Mouse (Mus musculus): ENCODE data around the gene Luzp1. TPM values are rescaled to one million over a fixed set of nuclear protein-coding genes. Genes with fewer than 3 reads are reported as not detected.

Luzp1 gene
- polyA plus RNA-seq, 1 experiment from 2014 or later = 62.1 TPM

GRCm38 (mm10) chr4:136560270-136560991 lies 90.9 kb downstream of the Luzp1 start:
- Histone ChIP-seq H3K27ac (replicated peaks) (no peak overlapping the region), H3K9me3 (no peaks in the 10 kb centered on the region), H3K4me2 (replicated peaks) (no peak overlapping the region), H3K4me3 (no peak overlapping the region), H3K36me3 (peaks cover 69% of the 10 kb centered on the region), H3K4me1 (peaks cover 4% of the 10 kb centered on the region; the same call in 1 of the 2 replicates), H3K9ac (replicated peaks) (no peak overlapping the region), H3K27me3 (no peaks in the 10 kb centered on the region)
- ATAC-seq (replicated peaks) = no peak
- WGBS = 90% methylated on average over 8 of the region's 8 CpGs

GRCm38 (mm10) chr4:136562755-136563154 lies 93.2 kb downstream of the Luzp1 start:
- Histone ChIP-seq H3K27ac (replicated peaks) (no peak overlapping the region), H3K4me1 (peaks cover 4% of the 10 kb centered on the region; the same call in 1 of the 2 replicates), H3K4me2 (replicated peaks) (no peak overlapping the region), H3K4me3 (no peak overlapping the region), H3K27me3 (no peaks in the 10 kb centered on the region), H3K36me3 (peaks cover 58% of the 10 kb centered on the region), H3K9ac (replicated peaks) (no peak overlapping the region), H3K9me3 (no peaks in the 10 kb centered on the region)
- 73% methylated on average over 6 of the region's 6 CpGs for WGBS
- ATAC-seq (replicated peaks) = no peak

GRCm38 (mm10) chr4:136568629-136569028 lies 99.1 kb downstream of the Luzp1 start:
- H3K4me2 ChIP-seq (replicated peaks) = no peak overlapping the region
- no peak overlapping the region for H3K27ac ChIP-seq (replicated peaks)
- no peak overlapping the region for H3K9ac ChIP-seq (replicated peaks)
- H3K9me3 ChIP-seq = no peaks in the 10 kb centered on the region
- 68% methylated on average over 3 of the region's 3 CpGs for WGBS
- H3K4me3 ChIP-seq = no peak overlapping the region
- no peak for ATAC-seq (replicated peaks)
- no peaks in the 10 kb centered on the region for H3K27me3 ChIP-seq
- peaks cover 67% of the 10 kb centered on the region for H3K36me3 ChIP-seq
- 0 out of 2 replicates have a peak, but pooled peaks cover 3% of the 10 kb centered on the region for H3K4me1 ChIP-seq

GRCm38 (mm10) chr4:136569998-136570397 lies 100.4 kb downstream of the Luzp1 start:
- ATAC-seq (replicated peaks) = no peak
- Histone ChIP-seq H3K4me1 (0 out of 2 replicates have a peak, but pooled peaks cover 3% of the 10 kb centered on the region), H3K9me3 (no peaks in the 10 kb centered on the region), H3K27me3 (no peaks in the 10 kb centered on the region), H3K9ac (replicated peaks) (no peak overlapping the region), H3K36me3 (peaks cover 59% of the 10 kb centered on the region), H3K4me3 (no peak overlapping the region), H3K27ac (replicated peaks) (no peak overlapping the region), H3K4me2 (replicated peaks) (no peak overlapping the region)

GRCm38 (mm10) chr4:136581885-136582284 lies 112.3 kb downstream of the Luzp1 start:
- Histone ChIP-seq H3K4me1 (peaks cover 16% of the 10 kb centered on the region), H3K9ac (replicated peaks) (no peak overlapping the region), H3K27ac (replicated peaks) (no peak overlapping the region), H3K36me3 (peaks cover 3% of the 10 kb centered on the region; the same call in 1 of the 2 replicates), H3K4me3 (no peak overlapping the region), H3K4me2 (replicated peaks) (no peak overlapping the region), H3K27me3 (no peaks in the 10 kb centered on the region), H3K9me3 (no peaks in the 10 kb centered on the region)
- WGBS = 97% methylated on average over 3 of the region's 3 CpGs
- no peak for ATAC-seq (replicated peaks)

GRCm38 (mm10) chr4:136587221-136587827 lies 117.8 kb downstream of the Luzp1 start:
- Histone ChIP-seq H3K4me3 (no peak overlapping the region), H3K9me3 (no peaks in the 10 kb centered on the region), H3K27ac (replicated peaks) (no peak overlapping the region), H3K4me1 (peaks cover 33% of the 10 kb centered on the region), H3K27me3 (no peaks in the 10 kb centered on the region), H3K9ac (replicated peaks) (no peak overlapping the region), H3K4me2 (replicated peaks) (no peak overlapping the region), H3K36me3 (peaks cover 10% of the 10 kb centered on the region; the same call in 1 of the 2 replicates)
- WGBS = 85% methylated on average over 4 of the region's 4 CpGs
- ATAC-seq (replicated peaks) = no peak

- Histone ChIP-seq H3K27me3 (no peaks in the 10 kb centered on the region), H3K4me1 (peaks cover 31% of the 10 kb centered on the region), H3K9ac (replicated peaks) (no peak overlapping the region), H3K4me2 (replicated peaks) (no peak overlapping the region), H3K36me3 (peaks cover 13% of the 10 kb centered on the region; the same call in 1 of the 2 replicates), H3K27ac (replicated peaks) (no peak overlapping the region), H3K4me3 (no peak overlapping the region), H3K9me3 (no peaks in the 10 kb centered on the region)
- no peak for ATAC-seq (replicated peaks)
- WGBS = 95% methylated on average over 4 of the region's 4 CpGs
Observed at GRCm38 (mm10) chr4:136588003-136588402, 118.4 kb downstream of the Luzp1 start.

- Histone ChIP-seq H3K9me3 (no peaks in the 10 kb centered on the region), H3K27ac (replicated peaks) (no peak overlapping the region), H3K36me3 (peaks cover 13% of the 10 kb centered on the region; the same call in 1 of the 2 replicates), H3K4me2 (replicated peaks) (no peak overlapping the region), H3K27me3 (no peaks in the 10 kb centered on the region), H3K9ac (replicated peaks) (no peak overlapping the region), H3K4me3 (no peak overlapping the region), H3K4me1 (peaks cover 42% of the 10 kb centered on the region)
- 74% methylated on average over 4 of the region's 4 CpGs for WGBS
- ATAC-seq (replicated peaks) = no peak
Observed at GRCm38 (mm10) chr4:136592111-136592510, 122.5 kb downstream of the Luzp1 start.

GRCm38 (mm10) chr4:136594006-136594405 lies 124.4 kb downstream of the Luzp1 start:
- Histone ChIP-seq H3K9me3 (no peaks in the 10 kb centered on the region), H3K27ac (replicated peaks) (no peak overlapping the region), H3K27me3 (no peaks in the 10 kb centered on the region), H3K36me3 (peaks cover 13% of the 10 kb centered on the region; the same call in 1 of the 2 replicates), H3K4me2 (replicated peaks) (no peak overlapping the region), H3K4me1 (peaks cover 45% of the 10 kb centered on the region), H3K4me3 (no peak overlapping the region), H3K9ac (replicated peaks) (no peak overlapping the region)
- no peak for ATAC-seq (replicated peaks)
- 86% methylated on average over 2 of the region's 2 CpGs for WGBS

- Histone ChIP-seq H3K27me3 (no peaks in the 10 kb centered on the region), H3K27ac (replicated peaks) (no peak overlapping the region), H3K9ac (replicated peaks) (no peak overlapping the region), H3K9me3 (no peaks in the 10 kb centered on the region), H3K36me3 (peaks cover 13% of the 10 kb centered on the region; the same call in 1 of the 2 replicates), H3K4me2 (replicated peaks) (no peak overlapping the region), H3K4me3 (no peak overlapping the region), H3K4me1 (peaks cover 51% of the 10 kb centered on the region)
- ATAC-seq (replicated peaks) = no peak
- WGBS = 87% methylated on average over 6 of the region's 6 CpGs
Observed at GRCm38 (mm10) chr4:136595221-136595620, 125.7 kb downstream of the Luzp1 start.

GRCm38 (mm10) chr4:136598268-136598876 lies 128.8 kb downstream of the Luzp1 start:
- no peaks in the 10 kb centered on the region for H3K9me3 ChIP-seq
- H3K4me1 ChIP-seq = peaks cover 56% of the 10 kb centered on the region
- no peak overlapping the region for H3K9ac ChIP-seq (replicated peaks)
- no peak for ATAC-seq (replicated peaks)
- H3K4me3 ChIP-seq = no peak overlapping the region
- no peak overlapping the region for H3K4me2 ChIP-seq (replicated peaks)
- no peaks in the 10 kb centered on the region for H3K36me3 ChIP-seq
- H3K27me3 ChIP-seq = no peaks in the 10 kb centered on the region
- no peak overlapping the region for H3K27ac ChIP-seq (replicated peaks)
- WGBS = 89% methylated on average over 7 of the region's 7 CpGs

- Histone ChIP-seq H3K4me3 (peak overlapping the region; percentile 66; the same call in 1 of the 2 replicates), H3K36me3 (no peaks in the 10 kb centered on the region), H3K27ac (replicated peaks) (no peak overlapping the region), H3K4me1 (peaks cover 41% of the 10 kb centered on the region), H3K4me2 (replicated peaks) (peak overlapping the region; percentile 60), H3K27me3 (no peaks in the 10 kb centered on the region), H3K9ac (replicated peaks) (no peak overlapping the region), H3K9me3 (no peaks in the 10 kb centered on the region)
- ATAC-seq (replicated peaks) = no peak
- WGBS = 90% methylated on average over 3 of the region's 3 CpGs
Observed at GRCm38 (mm10) chr4:136599869-136600268, 130.3 kb downstream of the Luzp1 start.

Measured in forebrain, embryonic 15.5 days (tissue).